Mouse (Mus musculus) heart, postnatal 36 days (tissue): ENCODE measurements at regions not wholly inside any gene's neighbourhood (a gene's known extent, or its start where the extent isn't known, plus 50 kb on each side); places are given as distances from the start of the nearest gene placed in this dataset.

ENCODE experiments used
- DNase-seq, 2 experiments: peaks; one replicate each; pipeline ENCODE4 v3.0.0; 2021 to 2022
- intact Hi-C: fragments of 180-260 bp; cut with DNase I; formaldehyde crosslinking; loops from one replicate; pipeline ENCODE4 v1.15.1; 2025

DNA sequence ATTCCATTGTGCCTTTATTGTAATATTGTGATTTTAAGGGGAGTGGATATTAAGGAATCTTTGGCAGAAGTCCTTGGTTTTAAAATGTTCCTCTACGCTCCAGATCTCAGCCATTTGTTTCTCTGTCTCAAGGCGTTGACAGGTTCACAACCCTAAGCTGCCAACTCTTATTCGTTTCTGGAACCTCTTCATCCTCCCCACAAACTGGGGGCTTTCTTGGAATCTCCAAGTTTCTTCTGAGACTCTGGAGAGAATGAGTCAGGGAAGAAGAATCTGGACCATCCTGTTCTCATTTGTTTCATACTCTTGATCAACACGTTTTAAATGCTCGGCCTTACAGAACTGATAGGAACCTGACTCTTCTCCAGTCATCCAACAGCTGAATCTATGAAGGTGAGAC lies 351.4 kb upstream of the Nfe2l3 start:
- DNase-seq, result peak in 1 of 2 experiments; percentile 24
- intact Hi-C loops, result loop anchor here (5.0 kb wide), 1 partner anchor 81 kb away; no protein-coding TSS in a partner anchor

DNA sequence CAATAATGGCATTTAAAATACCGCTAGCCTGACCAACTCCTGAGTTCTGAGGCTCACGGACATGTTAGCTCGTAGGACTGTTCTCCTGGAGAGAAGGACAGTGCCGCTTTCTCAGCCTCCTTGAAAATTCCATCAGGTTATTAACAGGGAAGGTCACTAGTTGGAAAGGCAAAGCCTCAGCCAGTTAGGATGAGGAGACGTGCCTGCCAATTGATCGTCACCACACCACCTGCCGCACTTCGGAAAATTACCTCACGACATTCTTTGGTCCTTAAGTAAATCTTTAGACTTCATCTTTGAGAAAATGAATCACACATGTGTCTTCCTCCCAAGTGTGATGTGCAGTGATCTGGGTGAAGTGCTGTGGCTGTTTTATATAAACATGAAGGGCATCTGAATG lies 347.8 kb upstream of the Nfe2l3 start:
- no peak for DNase-seq

GRCm38 (mm10) chr6:51085547-51085946 lies 346.9 kb upstream of the Nfe2l3 start:
- intact Hi-C loops, result no loop called here
- DNase-seq, result no peak

More for the DNA sequence above, 347.8 kb upstream of the Nfe2l3 start:
- intact Hi-C loops, result loop anchor here (5.0 kb wide), 1 partner anchor 78 kb away; no protein-coding TSS in a partner anchor

GRCm38 (mm10) chr6:51086347-51086746 lies 346.1 kb upstream of the Nfe2l3 start:
- DNase-seq, result no peak

DNA sequence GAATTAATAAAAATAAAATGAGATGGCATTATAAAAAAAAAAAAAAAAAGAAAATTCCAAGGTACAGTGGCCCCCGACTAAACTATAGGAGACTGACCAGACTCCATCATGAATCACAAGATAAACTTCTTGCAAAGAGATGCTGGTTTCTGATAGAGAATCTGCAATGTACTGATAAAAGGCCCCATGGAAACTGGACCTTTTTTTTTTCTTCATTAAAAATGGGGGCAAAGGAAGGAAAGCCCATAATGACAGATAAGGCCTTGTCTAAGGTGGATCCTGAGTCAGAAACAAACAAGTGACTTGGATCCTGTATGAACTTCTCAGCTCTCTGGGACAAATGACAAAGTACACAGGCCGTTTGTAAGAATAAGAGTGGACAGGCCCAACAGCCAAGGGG lies 344.7 kb upstream of the Nfe2l3 start:
- intact Hi-C loops, result no loop called here
- no peak for DNase-seq

More at GRCm38 (mm10) chr6:51086347-51086746, 346.1 kb upstream of the Nfe2l3 start:
- intact Hi-C loops, result no loop called here

DNA sequence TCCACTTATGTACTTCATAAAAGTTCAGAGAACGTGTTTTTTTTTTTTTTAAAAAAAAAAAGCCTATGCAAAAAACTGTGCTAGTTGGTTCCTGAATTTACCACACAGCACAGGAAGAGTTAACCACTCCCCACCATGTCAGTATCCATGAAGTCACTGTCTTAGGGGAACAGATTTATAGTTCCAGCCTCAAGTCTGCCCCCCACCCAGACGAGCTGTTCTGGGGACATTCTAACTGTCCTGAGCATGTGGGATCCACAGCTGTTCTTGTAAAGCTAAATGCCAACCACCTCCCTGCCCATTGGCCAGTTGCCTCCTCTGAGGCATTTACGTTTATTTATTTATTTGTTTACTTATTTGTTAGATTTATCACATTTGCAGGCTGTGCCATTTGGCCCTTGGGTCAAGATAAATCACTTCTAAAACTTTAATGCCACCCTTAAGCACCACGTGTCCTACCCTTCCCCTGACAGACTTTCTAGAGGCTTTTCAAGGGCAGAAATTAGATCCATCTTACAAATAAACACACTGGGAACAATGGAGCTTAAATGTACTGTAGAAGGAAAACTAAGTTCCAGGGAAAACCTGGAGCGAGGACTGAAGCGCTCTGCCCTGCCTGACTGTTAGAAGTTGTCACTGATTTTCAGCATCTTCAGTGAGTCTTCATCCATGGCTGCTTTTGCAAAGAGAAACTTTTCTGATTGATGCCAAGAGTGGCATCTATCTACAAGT lies 343.7 kb upstream of the Nfe2l3 start:
- DNase-seq, result no peak
- intact Hi-C loops, result no loop called here

DNA sequence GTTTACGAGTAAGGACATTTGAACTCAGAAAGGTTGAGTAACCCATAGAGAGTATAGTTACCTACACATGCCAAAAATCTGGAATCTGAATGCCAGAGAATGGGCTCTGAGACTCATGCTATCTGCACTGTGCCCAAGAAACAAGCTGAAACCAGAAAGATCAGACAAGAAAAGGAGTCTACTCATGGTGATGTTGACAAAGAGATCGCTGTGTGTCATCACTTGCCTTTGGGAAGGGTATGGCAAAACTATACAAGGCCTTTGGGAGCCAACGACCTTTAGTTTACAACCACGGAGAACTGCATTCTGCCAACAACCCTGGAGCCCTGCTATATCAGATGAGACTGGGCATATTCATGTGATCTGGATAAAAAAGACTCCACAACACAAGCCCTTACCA lies 339.3 kb upstream of the Nfe2l3 start:
- intact Hi-C loops, result no loop called here
- no peak for DNase-seq

DNA sequence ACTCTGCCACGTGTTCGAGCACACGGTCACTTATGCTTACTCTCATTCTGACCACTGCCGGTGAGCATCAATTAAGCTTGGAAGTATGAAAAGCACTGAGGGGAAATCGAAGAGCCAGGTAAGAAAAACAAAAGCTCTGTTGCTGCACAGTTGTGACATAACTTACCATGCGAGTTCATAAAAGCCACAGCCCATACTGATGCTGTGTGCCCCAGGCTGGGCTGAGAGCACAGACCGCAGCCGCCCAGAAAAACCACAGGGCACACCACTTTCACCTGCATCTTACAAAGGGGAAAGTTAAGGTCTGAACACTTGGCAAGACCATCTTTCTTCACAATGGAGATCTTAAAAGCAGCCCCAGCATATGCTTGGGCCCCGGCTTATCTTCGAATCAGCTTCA lies 338.2 kb upstream of the Nfe2l3 start:
- DNase-seq, result no peak
- intact Hi-C loops, result no loop called here

DNA sequence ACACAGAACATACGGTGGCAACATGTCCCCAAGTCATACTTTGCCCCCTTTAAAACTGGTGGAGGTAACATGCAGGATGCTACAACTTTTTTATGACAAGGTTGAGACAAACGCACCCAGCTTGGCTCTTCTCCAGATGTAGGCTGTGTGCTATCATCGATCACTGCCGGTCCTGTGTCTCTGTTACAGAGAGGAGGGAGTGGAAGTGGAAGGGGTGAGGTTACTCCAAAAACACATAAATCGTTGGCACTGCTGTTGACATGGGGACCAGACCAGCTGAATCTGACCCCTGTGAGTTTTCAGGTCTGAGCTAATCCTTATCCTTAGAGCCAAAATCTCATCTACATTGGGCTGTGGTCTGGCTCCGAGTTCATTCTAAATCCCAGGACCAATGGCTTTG lies 335.0 kb upstream of the Nfe2l3 start:
- DNase-seq, result no peak
- intact Hi-C loops, result no loop called here

- intact Hi-C loops, result loop anchor here (5.0 kb wide), 2 partner anchors 67 to 118 kb away; no protein-coding TSS in a partner anchor
- DNase-seq, result no peak
Observed at GRCm38 (mm10) chr6:51100341-51100740, 332.1 kb upstream of the Nfe2l3 start.

DNA sequence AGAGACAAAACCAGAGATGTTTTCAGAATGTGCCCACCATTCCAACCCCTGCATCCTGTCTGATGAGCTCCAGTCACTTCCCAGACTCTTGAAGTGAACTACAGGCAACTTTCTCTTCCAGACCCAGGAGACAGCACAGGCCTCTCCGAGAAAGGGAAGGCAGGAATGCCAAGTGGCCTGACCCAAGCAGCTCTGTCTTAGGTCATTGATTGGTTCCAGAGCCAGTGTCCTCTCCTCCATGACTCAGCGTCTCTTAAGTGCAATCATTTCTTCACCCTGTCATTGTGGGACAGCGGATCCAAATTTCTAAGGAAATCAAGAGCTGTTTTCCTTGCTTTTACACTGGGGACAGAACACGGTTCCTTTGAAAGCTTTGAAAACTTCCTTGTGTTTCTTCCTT lies 329.2 kb upstream of the Nfe2l3 start:
- DNase-seq, result no peak
- intact Hi-C loops, result loop anchor here (5.0 kb wide), 2 partner anchors 64 to 121 kb away; no protein-coding TSS in a partner anchor

DNA sequence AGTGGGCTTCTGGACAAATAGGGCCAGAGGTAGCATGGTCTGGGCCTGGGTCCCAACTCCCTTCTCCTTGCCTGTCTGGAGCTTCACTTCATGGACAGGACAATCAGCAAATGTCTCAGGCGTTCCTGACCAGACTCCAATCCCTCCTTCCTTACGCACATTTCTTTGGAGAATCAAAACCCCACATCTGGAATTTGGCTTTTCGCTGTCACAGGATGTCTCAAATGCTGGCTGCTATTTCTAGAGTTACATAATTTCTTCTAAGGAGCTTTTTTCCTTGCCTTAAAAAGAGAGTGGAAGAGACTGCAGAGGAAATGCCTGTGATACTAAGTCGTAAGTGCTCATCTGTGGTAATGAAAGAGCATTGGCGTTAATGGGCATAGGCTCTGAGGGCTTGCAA lies 328.1 kb upstream of the Nfe2l3 start:
- intact Hi-C loops, result loop anchor here (2.0 to 5.0 kb wide), 3 partner anchors 63 to 296 kb away; no protein-coding TSS in a partner anchor
- DNase-seq, result peak; percentile 18 to 33

DNA sequence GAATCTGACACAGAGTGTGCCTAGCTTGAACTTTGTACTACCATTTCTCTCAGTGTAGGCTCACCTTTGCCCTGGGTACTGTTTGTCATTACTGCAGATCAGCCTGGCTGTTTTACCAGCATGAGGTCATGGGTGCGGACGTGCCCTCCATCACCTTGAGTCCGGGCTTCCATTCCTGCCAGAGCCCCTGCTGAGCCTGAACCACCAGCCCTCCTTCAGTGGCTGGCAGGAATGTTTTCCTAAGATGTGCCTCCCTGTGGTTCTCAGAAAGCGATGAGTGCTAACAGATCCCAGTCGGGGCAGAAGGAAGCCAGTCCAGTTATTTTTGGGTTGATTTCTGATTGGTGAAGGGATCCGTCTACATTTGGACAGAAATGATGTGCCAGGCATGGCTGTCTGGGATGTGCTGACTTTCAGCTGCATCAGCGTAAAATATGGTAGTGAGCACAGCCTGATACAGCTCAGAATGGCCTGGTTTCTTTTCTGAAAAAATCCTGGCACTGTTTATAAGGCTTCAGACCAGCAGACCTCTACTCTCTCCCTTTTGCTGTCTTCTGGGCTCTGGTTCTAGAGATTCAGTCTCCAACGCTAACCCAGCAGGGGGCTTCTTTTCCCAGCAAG lies 324.0 kb upstream of the Nfe2l3 start:
- no peak for DNase-seq
- intact Hi-C loops, result no loop called here

DNA sequence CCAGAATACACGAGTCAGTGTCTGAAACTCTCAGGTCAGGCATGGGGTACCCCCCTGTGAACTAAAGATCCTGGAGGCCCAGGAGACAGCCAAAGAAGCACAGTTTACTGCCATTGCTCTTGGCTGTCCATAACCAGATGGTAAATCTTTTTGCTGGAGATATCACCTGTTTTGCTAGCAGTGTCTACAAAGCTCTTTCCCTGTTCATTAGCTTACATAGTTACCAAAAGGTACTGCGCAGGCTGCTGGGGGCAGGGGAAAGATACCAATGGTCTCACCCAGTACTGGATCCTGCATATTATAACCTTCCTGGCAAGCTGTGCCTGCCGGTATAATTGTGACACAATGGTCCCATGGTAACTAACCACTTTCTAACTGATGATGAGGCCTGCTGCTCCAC lies 321.9 kb upstream of the Nfe2l3 start:
- intact Hi-C loops, result no loop called here
- no peak for DNase-seq

GRCm38 (mm10) chr6:51114604-51115333 lies 317.7 kb upstream of the Nfe2l3 start:
- no peak for DNase-seq
- intact Hi-C loops, result no loop called here

DNA sequence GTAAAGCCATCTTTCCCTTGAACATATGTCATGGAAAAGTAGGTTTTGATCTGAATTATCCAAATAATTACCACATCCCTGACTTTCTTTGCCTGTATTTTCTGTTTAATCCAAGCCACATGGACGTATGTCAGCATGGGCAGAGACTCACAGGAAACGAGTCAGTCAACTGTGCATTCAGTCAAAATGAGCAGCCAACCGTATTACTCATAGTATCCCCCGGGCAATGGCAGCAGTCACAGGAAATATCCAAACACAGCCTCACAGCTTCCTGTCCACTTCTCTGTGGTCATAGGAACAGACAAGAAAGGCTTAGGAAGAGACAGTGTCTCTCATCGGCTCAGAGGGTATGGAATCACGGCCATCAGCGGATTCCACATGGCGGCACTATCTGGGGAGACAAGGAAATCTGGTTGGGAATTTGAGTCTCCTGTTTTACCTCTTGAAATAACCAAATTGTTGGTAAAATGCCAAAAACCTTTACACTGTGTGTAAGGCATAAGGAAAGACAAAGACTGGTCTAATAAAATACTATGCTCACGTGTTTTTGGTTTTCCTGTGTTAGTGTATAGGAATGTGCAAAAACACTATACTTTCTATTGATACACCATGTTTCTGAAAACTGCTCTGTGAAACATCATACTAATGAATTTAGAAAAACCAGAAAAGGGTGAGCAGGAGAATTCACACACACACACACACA lies 313.5 kb upstream of the Nfe2l3 start:
- intact Hi-C loops, result no loop called here
- no peak for DNase-seq

- intact Hi-C loops, result no loop called here
- DNase-seq, result peak; percentile 17 to 31
Observed at GRCm38 (mm10) chr6:51119691-51120302, 312.7 kb upstream of the Nfe2l3 start.

DNA sequence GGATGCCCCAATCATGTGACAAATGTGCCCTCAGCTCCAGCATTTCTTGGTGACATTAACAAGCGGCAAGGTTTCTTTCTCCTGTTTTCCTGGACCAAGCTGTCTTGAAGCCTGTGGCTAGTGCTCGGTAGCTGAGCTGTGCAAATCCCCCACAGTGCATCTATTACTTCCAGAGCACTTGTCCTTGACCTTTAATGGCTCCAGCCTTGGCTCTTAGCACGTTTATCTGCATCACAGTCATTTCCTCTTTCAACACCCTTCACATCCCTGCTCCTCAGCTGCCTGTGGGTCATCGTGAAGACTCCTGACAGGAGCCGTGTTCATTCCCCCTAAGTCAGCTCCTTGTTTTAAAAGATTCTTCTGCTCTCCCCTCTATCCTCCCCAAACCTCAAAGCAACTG lies 309.5 kb upstream of the Nfe2l3 start:
- intact Hi-C loops, result no loop called here

GRCm38 (mm10) chr6:51127851-51128250 lies 304.6 kb upstream of the Nfe2l3 start:
- no peak for DNase-seq
- intact Hi-C loops, result no loop called here

More for the DNA sequence above, 309.5 kb upstream of the Nfe2l3 start:
- DNase-seq, result no peak

- intact Hi-C loops, result no loop called here
- DNase-seq, result no peak
Observed at GRCm38 (mm10) chr6:51129096-51129495, 303.4 kb upstream of the Nfe2l3 start.
